Mouse (Mus musculus) midbrain, embryonic 16.5 days (tissue): ENCODE data around the gene Pgs1. TPM values are rescaled to one million over a fixed set of nuclear protein-coding genes. Genes with fewer than 3 reads are reported as not detected.

ENCODE experiments used
- ATAC-seq: fragments of 200-750 bp; cut with Nextera tagmentation; 2 replicates; pipeline ENCODE4 v1.8.0; 2017; ENCODE audit warnings: moderate TSS enrichment
- H3K27ac ChIP-seq: fragments of 300-500 bp; sonication (generic); 2 replicates; pipeline ENCODE4 v1.5.1; 2014; ENCODE audit warnings: mild to moderate bottlenecking, low read length, mixed read lengths
- H3K27me3 ChIP-seq: fragments of 300-500 bp; sonication (generic); 2 replicates; pipeline ENCODE4 v1.6.1; 2014; ENCODE audit warnings: low read depth, low read length, mixed read lengths; ENCODE audit not compliant: control insufficient read depth, insufficient read depth
- H3K36me3 ChIP-seq: fragments of 300-500 bp; sonication (generic); 2 replicates; pipeline ENCODE4 v1.6.1; 2014; ENCODE audit warnings: mild to moderate bottlenecking, low read length, moderate library complexity, mixed read lengths; ENCODE audit not compliant: control insufficient read depth, insufficient read depth
- H3K4me1 ChIP-seq: fragments of 300-500 bp; sonication (generic); 2 replicates; pipeline ENCODE4 v1.6.1; 2014; ENCODE audit warnings: mild to moderate bottlenecking, low read length, mixed read lengths; ENCODE audit not compliant: control insufficient read depth, insufficient read depth
- H3K4me2 ChIP-seq: fragments of 300-500 bp; sonication (generic); 2 replicates; pipeline ENCODE4 v1.6.1; 2014; ENCODE audit warnings: mild to moderate bottlenecking, low read length, mixed read lengths
- H3K4me3 ChIP-seq: fragments of 300-500 bp; sonication (generic); 2 replicates; pipeline ENCODE4 v1.5.1; 2014; ENCODE audit warnings: low read depth, mild to moderate bottlenecking, low read length, moderate library complexity, mixed read lengths
- H3K9ac ChIP-seq: fragments of 300-500 bp; sonication (generic); 2 replicates; pipeline ENCODE4 v1.6.1; 2014; ENCODE audit warnings: low read depth, low read length, mixed read lengths
- H3K9me3 ChIP-seq: fragments of 300-500 bp; sonication (generic); replicated peaks from 2 replicates; pipeline ENCODE4 v1.6.1; 2014; ENCODE audit warnings: mild to moderate bottlenecking, low read length, mixed read lengths; ENCODE audit not compliant: control insufficient read depth, poor library complexity, severe bottlenecking
- WGBS: fragments of 180-500 bp; shearing (Covaris S2); extraction: QIAGEN DNeasy Blood & Tissue Kit; methylation state at CpG from one replicate; pipeline ENCODE4 v1.1.7; 2014; 5-methylcytosine and 5-hydroxymethylcytosine counted together
- polyA plus RNA-seq: library from polyadenylated mRNA; unstranded; fragments of >200 nt; fragmentation: Nextera tagmentation; extraction: Ambion mirVana; gene quantifications from 2 replicates; pipeline ENCODE4 v1.2.1, GENCODE M21; 2015

Gene Pgs1
- polyA plus RNA-seq, 1 experiment from 2014 or later = 61.2 TPM

- Histone ChIP-seq H3K4me3 (no peak overlapping the region), H3K9ac (no peak overlapping the region), H3K4me1 (peaks cover 26% of the 10 kb centered on the region), H3K36me3 (no peaks in the 10 kb centered on the region), H3K27me3 (peaks cover 4% of the 10 kb centered on the region), H3K27ac (no peak overlapping the region), H3K9me3 (no peaks in the 10 kb centered on the region), H3K4me2 (no peak overlapping the region)
- WGBS = 49% methylated on average over 2 of the region's 2 CpGs
- no peak for ATAC-seq
Measured at GRCm38 (mm10) chr11:117971646-117972242, 14.3 kb upstream of the Pgs1 start.

GRCm38 (mm10) chr11:117972656-117973558 lies 13.2 kb upstream of the Pgs1 start:
- H3K27me3 ChIP-seq = no peaks in the 10 kb centered on the region
- H3K4me3 ChIP-seq = no peak overlapping the region
- ATAC-seq = no peak
- no peaks in the 10 kb centered on the region for H3K9me3 ChIP-seq
- H3K27ac ChIP-seq = no peak overlapping the region
- H3K9ac ChIP-seq = no peak overlapping the region
- WGBS = 51% methylated on average over 11 of the region's 11 CpGs
- no peak overlapping the region for H3K4me2 ChIP-seq
- no peaks in the 10 kb centered on the region for H3K36me3 ChIP-seq
- peaks cover 18% of the 10 kb centered on the region for H3K4me1 ChIP-seq

GRCm38 (mm10) chr11:117973569-117973968 lies 12.5 kb upstream of the Pgs1 start:
- 49% methylated on average over 5 of the region's 5 CpGs for WGBS
- ATAC-seq = no peak
- Histone ChIP-seq H3K36me3 (no peaks in the 10 kb centered on the region), H3K27me3 (no peaks in the 10 kb centered on the region), H3K9me3 (no peaks in the 10 kb centered on the region), H3K4me3 (no peak overlapping the region), H3K27ac (no peak overlapping the region), H3K9ac (no peak overlapping the region), H3K4me2 (no peak overlapping the region), H3K4me1 (peaks cover 12% of the 10 kb centered on the region)

GRCm38 (mm10) chr11:117974327-117975125 lies 11.6 kb upstream of the Pgs1 start:
- Histone ChIP-seq H3K9ac (no peak overlapping the region), H3K27ac (no peak overlapping the region), H3K4me3 (no peak overlapping the region), H3K9me3 (no peaks in the 10 kb centered on the region), H3K27me3 (no peaks in the 10 kb centered on the region), H3K36me3 (no peaks in the 10 kb centered on the region), H3K4me1 (peaks cover 8% of the 10 kb centered on the region; the same call in 1 of the 2 replicates), H3K4me2 (no peak overlapping the region)
- 21% methylated on average over 14 of the region's 14 CpGs for WGBS
- ATAC-seq = no peak

- Histone ChIP-seq H3K9me3 (no peaks in the 10 kb centered on the region), H3K27ac (no peak overlapping the region; the same call in 1 of the 2 replicates), H3K4me3 (no peak overlapping the region), H3K9ac (no peak overlapping the region), H3K4me1 (peaks cover 6% of the 10 kb centered on the region; the same call in 1 of the 2 replicates), H3K27me3 (no peaks in the 10 kb centered on the region), H3K4me2 (no peak overlapping the region), H3K36me3 (no peaks in the 10 kb centered on the region)
- WGBS = 4% methylated on average over 18 of the region's 18 CpGs
- no peak for ATAC-seq
Measured at GRCm38 (mm10) chr11:117975211-117975967, 10.7 kb upstream of the Pgs1 start.

GRCm38 (mm10) chr11:117976081-117976582 lies 10.0 kb upstream of the Pgs1 start:
- 5% methylated on average over 8 of the region's 8 CpGs for WGBS
- no peak overlapping the region for H3K27ac ChIP-seq
- no peaks in the 10 kb centered on the region for H3K36me3 ChIP-seq
- H3K4me2 ChIP-seq = no peak overlapping the region
- H3K9ac ChIP-seq = no peak overlapping the region
- no peaks in the 10 kb centered on the region for H3K27me3 ChIP-seq
- H3K9me3 ChIP-seq = no peaks in the 10 kb centered on the region
- H3K4me3 ChIP-seq = no peak overlapping the region
- peaks cover 6% of the 10 kb centered on the region; the same call in 1 of the 2 replicates for H3K4me1 ChIP-seq
- ATAC-seq = 0 out of 2 replicates have a peak, but pooled peaks have one; percentile 32

GRCm38 (mm10) chr11:117977694-117978360 lies 8.3 kb upstream of the Pgs1 start:
- Histone ChIP-seq H3K36me3 (no peaks in the 10 kb centered on the region), H3K27me3 (no peaks in the 10 kb centered on the region), H3K9ac (no peak overlapping the region), H3K4me3 (no peak overlapping the region), H3K27ac (no peak overlapping the region), H3K9me3 (no peaks in the 10 kb centered on the region), H3K4me2 (no peak overlapping the region), H3K4me1 (peaks cover 6% of the 10 kb centered on the region; the same call in 1 of the 2 replicates)
- WGBS = 59% methylated on average over 4 of the region's 5 CpGs
- ATAC-seq = no peak

- ATAC-seq = no peak
- no peak overlapping the region for H3K27ac ChIP-seq
- H3K27me3 ChIP-seq = no peaks in the 10 kb centered on the region; the same call in 1 of the 2 replicates
- no peak overlapping the region for H3K4me3 ChIP-seq
- H3K4me1 ChIP-seq = peaks cover 6% of the 10 kb centered on the region; the same call in 1 of the 2 replicates
- WGBS = 66% methylated on average over 7 of the region's 7 CpGs
- no peaks in the 10 kb centered on the region for H3K36me3 ChIP-seq
- no peak overlapping the region for H3K9ac ChIP-seq
- no peak overlapping the region for H3K4me2 ChIP-seq
- no peaks in the 10 kb centered on the region for H3K9me3 ChIP-seq
Measured at GRCm38 (mm10) chr11:117979388-117979787, 6.7 kb upstream of the Pgs1 start.
